Mouse (Mus musculus): ENCODE measurements around the gene Parp6.

GRCm38 (mm10) chr9:59577844-59578504 lies 39.1 kb upstream of the Parp6 start, which contains the start of gene Celf6:
- TF ChIP-seq CTCF (IDR thresholded peaks at IDR 0.05; ENCODE audit: control insufficient read depth, insufficient read depth, insufficient replicate concordance, low read depth, low read length) (no peak), POLR2A (IDR thresholded peaks at IDR 0.05; ENCODE audit: control insufficient read depth, low read depth, low read length) (peak; percentile 89; the same call in 1 of the 2 replicates)
